Mouse (Mus musculus) forebrain, embryonic 13.5 days (tissue): Measurements from ENCODE around the gene Tssk2. TPM values are rescaled to one million over a fixed set of nuclear protein-coding genes. Genes with fewer than 3 reads are reported as not detected.

Experiments
- ATAC-seq: fragments of 200-750 bp; cut with Nextera tagmentation; 2 replicates; pipeline ENCODE4 v1.8.0; 2017
- H3K27ac ChIP-seq: fragments of 300-500 bp; sonication (generic); 2 replicates; pipeline ENCODE4 v1.5.1; 2015; ENCODE audit warnings: inconsistent platforms, mild to moderate bottlenecking, moderate library complexity
- H3K27me3 ChIP-seq: fragments of 300-500 bp; sonication (generic); 2 replicates; pipeline ENCODE4 v1.6.1; 2015; ENCODE audit warnings: mild to moderate bottlenecking, inconsistent platforms
- H3K36me3 ChIP-seq: fragments of 300-500 bp; sonication (generic); 2 replicates; pipeline ENCODE4 v1.6.1; 2015; ENCODE audit warnings: mild to moderate bottlenecking, inconsistent platforms; ENCODE audit not compliant: poor library complexity, severe bottlenecking
- H3K4me1 ChIP-seq: fragments of 300-500 bp; sonication (generic); 2 replicates; pipeline ENCODE4 v1.6.1; 2015; ENCODE audit warnings: inconsistent platforms
- H3K4me2 ChIP-seq: fragments of 300-500 bp; sonication (generic); 2 replicates; pipeline ENCODE4 v1.6.1; 2015; ENCODE audit warnings: inconsistent platforms, mild to moderate bottlenecking, moderate library complexity
- H3K4me3 ChIP-seq: fragments of 300-500 bp; sonication (generic); 2 replicates; pipeline ENCODE4 v1.5.1; 2015; ENCODE audit warnings: mild to moderate bottlenecking, inconsistent platforms
- H3K9ac ChIP-seq: fragments of 300-500 bp; sonication (generic); 2 replicates; pipeline ENCODE4 v1.6.1; 2015; ENCODE audit warnings: mild to moderate bottlenecking, inconsistent platforms
- H3K9me3 ChIP-seq: fragments of 300-500 bp; sonication (generic); replicated peaks from 2 replicates; pipeline ENCODE4 v1.6.1; 2016; ENCODE audit warnings: inconsistent platforms
- WGBS: fragments of 180-500 bp; shearing (Covaris S2); methylation state at CpG from one replicate; pipeline ENCODE4 v1.1.7; 2015; 5-methylcytosine and 5-hydroxymethylcytosine counted together
- polyA plus RNA-seq: library from polyadenylated mRNA; unstranded; fragments of >200 nt; fragmentation: Nextera tagmentation; extraction: Ambion mirVana; gene quantifications from 2 replicates; pipeline ENCODE4 v1.2.1, GENCODE M21; 2015

Tssk2 gene
- polyA plus RNA-seq, 1 experiment from 2014 or later = not detected

DNA sequence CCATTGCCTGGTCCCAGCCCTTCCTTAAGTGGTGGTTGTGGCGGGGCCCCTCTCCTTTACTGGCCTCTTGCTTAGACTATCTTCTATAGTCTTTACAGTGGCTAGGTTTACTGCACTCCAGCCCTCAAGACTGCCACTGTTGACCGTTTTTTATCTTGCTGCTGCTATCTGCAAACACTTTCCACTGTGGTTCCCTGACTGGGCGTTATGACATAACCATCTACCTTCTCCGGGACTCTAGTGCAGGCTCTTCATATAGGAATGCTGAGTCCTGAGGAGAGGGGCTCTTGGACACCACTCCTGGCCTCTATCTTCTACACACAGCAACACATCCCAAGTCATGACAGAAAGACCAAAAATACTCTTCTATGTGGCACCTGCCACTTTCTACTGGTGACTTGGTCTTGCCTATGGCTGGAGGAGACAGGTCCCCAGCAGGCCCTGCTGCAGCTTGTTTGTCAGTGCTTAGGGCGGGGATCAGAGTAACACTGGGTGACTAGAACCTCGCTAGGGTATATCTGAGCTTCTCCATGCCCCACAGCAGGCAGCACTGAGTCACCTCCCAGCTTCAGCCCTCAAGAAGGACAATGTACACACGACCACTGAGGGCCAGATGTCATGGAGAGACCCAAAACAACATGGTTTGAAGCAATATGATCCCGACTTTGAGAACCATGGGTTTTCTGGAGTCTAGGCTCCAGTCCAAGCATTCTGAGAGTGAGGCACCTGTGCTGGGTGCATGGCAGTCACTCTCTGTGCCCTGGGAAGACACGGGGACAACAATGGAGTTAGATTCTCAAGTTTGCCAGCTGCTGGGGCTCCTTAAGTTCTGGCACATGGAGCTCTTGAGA lies 35.4 kb downstream of the Tssk2 start:
- Histone ChIP-seq H3K4me3 (no peak overlapping the region), H3K9me3 (no peaks in the 10 kb centered on the region), H3K9ac (no peak overlapping the region), H3K27me3 (peaks cover 38% of the 10 kb centered on the region), H3K36me3 (no peaks in the 10 kb centered on the region), H3K4me1 (peaks cover 5% of the 10 kb centered on the region), H3K27ac (no peak overlapping the region), H3K4me2 (no peak overlapping the region)
- WGBS = 71% methylated on average over 9 of the region's 9 CpGs
- no peak for ATAC-seq

DNA sequence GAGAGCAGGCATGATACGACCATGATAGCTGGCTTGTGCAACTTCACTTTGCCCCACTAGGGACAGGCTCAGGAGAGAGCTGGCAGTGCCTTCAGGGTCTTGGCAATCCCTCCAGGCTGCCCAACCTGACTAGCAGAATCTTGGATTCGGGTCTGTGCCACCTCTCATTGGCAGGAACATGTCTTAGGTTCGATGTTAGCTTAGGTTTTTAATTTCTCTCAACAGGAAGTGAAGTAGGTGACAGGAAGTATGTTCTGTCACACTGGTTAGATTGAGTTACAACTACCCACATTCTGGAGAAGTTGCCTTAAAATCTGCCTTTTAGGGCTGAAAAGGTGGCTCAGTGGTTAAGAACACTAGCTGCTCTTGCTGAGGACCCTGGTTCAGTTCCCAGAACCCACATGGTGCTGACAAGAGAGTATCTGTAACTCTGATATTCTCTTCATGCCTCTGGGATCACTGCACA lies 36.0 kb downstream of the Tssk2 start:
- Histone ChIP-seq H3K9me3 (no peaks in the 10 kb centered on the region), H3K4me2 (no peak overlapping the region), H3K9ac (no peak overlapping the region), H3K4me1 (peaks cover 8% of the 10 kb centered on the region; the same call in 1 of the 2 replicates), H3K4me3 (no peak overlapping the region), H3K27me3 (peaks cover 38% of the 10 kb centered on the region), H3K36me3 (no peaks in the 10 kb centered on the region), H3K27ac (no peak overlapping the region)
- no peak for ATAC-seq
- WGBS = 73% methylated on average over 3 of the region's 3 CpGs

DNA sequence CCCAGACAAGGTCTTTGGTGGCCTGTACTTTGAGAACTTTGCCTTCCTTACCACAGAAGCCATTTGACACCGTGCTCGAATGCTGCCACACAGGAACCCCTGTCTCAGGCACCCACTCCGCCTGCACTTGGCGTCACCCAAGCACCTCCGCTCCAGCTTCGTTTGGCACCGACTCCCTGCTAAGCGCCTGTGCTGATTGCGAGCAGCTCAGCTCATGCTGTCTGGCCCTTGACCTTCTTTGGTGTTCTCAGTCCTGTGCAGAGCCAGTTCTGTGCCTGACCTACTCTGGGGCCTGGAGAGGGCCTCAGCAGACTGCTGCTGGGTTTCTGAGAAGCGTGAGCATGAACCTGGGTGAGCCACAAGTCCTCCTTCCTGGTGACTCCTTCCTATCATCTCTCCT lies 38.3 kb downstream of the Tssk2 start:
- no peaks in the 10 kb centered on the region for H3K36me3 ChIP-seq
- H3K27me3 ChIP-seq = peaks cover 30% of the 10 kb centered on the region
- H3K4me3 ChIP-seq = no peak overlapping the region
- no peak overlapping the region for H3K27ac ChIP-seq
- H3K9ac ChIP-seq = no peak overlapping the region
- no peaks in the 10 kb centered on the region for H3K9me3 ChIP-seq
- no peak overlapping the region for H3K4me2 ChIP-seq
- 80% methylated on average over 10 of the region's 10 CpGs for WGBS
- ATAC-seq = no peak
- peaks cover 8% of the 10 kb centered on the region; the same call in 1 of the 2 replicates for H3K4me1 ChIP-seq

DNA sequence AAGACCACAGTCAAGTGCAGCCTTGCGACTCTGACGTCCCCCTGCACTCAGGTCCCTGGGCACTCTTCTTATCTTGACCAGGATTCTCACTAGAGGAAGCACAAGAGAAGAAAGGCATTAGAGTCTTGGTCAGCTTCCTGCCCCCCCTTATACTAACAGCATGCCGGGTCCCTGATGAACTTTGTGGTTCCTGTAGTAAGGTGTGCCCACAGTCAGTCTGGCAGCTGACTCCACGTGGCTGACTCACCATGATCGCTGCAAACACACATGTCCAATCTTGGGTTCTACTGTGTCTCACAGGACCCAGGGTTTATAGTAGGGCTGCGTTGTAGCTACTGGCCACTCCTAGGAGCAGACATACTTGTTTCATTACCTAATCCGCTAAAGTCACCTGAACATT lies 39.8 kb downstream of the Tssk2 start:
- Histone ChIP-seq H3K9ac (no peak overlapping the region), H3K27ac (no peak overlapping the region), H3K27me3 (peaks cover 23% of the 10 kb centered on the region), H3K9me3 (no peaks in the 10 kb centered on the region), H3K36me3 (no peaks in the 10 kb centered on the region), H3K4me1 (peaks cover 8% of the 10 kb centered on the region; the same call in 1 of the 2 replicates), H3K4me3 (no peak overlapping the region), H3K4me2 (no peak overlapping the region)
- no peak for ATAC-seq
- WGBS = 87% methylated on average over 7 of the region's 7 CpGs

DNA sequence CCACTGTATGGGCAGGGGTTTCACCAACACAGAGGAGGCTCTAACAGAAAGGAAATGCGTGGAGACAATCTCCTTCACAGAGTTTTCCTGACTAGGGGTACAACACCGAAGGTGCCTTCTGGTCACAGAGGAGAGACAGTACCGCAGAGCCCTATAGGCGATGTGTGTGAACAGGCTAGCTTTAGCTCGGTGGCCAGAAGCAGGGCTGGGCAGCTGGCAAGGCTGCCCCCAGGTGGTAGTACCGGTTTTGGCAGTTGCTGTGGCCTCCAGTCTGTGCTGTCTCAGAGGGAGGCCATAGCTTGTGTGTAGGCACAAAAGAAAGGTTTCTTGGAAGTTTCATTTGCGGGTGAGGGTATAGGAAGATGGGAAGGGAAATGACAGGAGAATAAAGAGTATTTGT lies 40.4 kb downstream of the Tssk2 start:
- H3K4me2 ChIP-seq = no peak overlapping the region; the same call in 1 of the 2 replicates
- H3K27me3 ChIP-seq = peaks cover 23% of the 10 kb centered on the region
- H3K9ac ChIP-seq = no peak overlapping the region
- peak; percentile 86 for ATAC-seq
- H3K9me3 ChIP-seq = no peaks in the 10 kb centered on the region
- H3K36me3 ChIP-seq = no peaks in the 10 kb centered on the region
- no peak overlapping the region for H3K27ac ChIP-seq
- 4% methylated on average over 7 of the region's 7 CpGs for WGBS
- H3K4me3 ChIP-seq = no peak overlapping the region
- H3K4me1 ChIP-seq = peaks cover 8% of the 10 kb centered on the region; the same call in 1 of the 2 replicates

DNA sequence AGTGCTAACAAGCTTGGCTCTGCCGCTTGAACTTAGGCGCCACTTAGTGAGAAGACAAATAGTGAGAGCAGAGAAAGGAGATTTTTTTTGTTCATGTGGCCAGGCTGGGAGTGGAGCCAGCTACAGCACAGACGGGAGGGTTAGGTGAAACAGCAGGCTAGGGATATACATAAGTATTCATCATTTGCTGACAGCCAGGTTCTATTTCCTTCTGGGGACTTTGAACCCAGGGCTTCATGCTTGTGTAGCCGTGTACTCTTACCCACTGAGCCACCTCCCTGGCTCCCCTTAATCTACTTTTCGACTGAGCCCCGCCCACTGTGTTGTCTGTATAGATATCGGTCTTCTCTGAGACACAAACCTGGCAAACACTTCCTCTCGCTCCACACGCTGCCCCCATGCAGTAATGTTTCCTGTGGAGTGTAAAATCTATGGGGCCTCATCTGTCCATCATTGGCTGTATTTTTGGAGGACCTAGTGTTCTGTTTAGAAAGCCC lies 40.9 kb downstream of the Tssk2 start:
- H3K27me3 ChIP-seq = peaks cover 21% of the 10 kb centered on the region
- H3K9me3 ChIP-seq = no peaks in the 10 kb centered on the region
- no peaks in the 10 kb centered on the region for H3K36me3 ChIP-seq
- no peak overlapping the region for H3K4me3 ChIP-seq
- WGBS = 49% methylated on average over 9 of the region's 9 CpGs
- 0 out of 2 replicates have a peak overlapping the region, but pooled peaks have one; percentile 1 for H3K9ac ChIP-seq
- H3K4me1 ChIP-seq = peaks cover 8% of the 10 kb centered on the region; the same call in 1 of the 2 replicates
- H3K4me2 ChIP-seq = no peak overlapping the region; the same call in 1 of the 2 replicates
- ATAC-seq = peak; percentile 30; the same call in 1 of the 2 replicates
- no peak overlapping the region for H3K27ac ChIP-seq

DNA sequence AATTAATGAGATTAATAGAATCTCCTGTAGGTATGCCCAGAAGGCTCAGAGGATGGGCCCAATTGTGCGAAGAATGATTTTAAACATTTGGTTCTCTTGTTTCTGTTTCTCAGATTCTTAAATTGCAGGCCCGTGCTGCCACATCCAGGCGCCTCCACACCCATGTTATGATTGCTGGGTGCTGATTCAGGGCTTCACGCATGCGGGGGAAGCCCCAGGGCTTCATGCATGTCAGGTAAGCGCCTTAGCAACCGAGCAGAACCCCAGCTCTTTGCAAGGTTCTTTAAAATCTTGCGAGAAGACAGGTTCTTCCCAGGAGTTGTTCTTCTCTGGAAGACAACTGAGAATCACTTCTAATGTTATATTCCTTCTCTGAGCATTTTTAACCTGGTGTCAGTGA lies 45.0 kb downstream of the Tssk2 start:
- no peak overlapping the region for H3K4me2 ChIP-seq
- no peak for ATAC-seq
- H3K4me1 ChIP-seq = peaks cover 8% of the 10 kb centered on the region; the same call in 1 of the 2 replicates
- H3K27ac ChIP-seq = no peak overlapping the region
- WGBS = 80% methylated on average over 8 of the region's 8 CpGs
- H3K36me3 ChIP-seq = no peaks in the 10 kb centered on the region
- H3K4me3 ChIP-seq = no peak overlapping the region
- no peak overlapping the region for H3K9ac ChIP-seq
- H3K9me3 ChIP-seq = no peaks in the 10 kb centered on the region
- no peaks in the 10 kb centered on the region for H3K27me3 ChIP-seq

DNA sequence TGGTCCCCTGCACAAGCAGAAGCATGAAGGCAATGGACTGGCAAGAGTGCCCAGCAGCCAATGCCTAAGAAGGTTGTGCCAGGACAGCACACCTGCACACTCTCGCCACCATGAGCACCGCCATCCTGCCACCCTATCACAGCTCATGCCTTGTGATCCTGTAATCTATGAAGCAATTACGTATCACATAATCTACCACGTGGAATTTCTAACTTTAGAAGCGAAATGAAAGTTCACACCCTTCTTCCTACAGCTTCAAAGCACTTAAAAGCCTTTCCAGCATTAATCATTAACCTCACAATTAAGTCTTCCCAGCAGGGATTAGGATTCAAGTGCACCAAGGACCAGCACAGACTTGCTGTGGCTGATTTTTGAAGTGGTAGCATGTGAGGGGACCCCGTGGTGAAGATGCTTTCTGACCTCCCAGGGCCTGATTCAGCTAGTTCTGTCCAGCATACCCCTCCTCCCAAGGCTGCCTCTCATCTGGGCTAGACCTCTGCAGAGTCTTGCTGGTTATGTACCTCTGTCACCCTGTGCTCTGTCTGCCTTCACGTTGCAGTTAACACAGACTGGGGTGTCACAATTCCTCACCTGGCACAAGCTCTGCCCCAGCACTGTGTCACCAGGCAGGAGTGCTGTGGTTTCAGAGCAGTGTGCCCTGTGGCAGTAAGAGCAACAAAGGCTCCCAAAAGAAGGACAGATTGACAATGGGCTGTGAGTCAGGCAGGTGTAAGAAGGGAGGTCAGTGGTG lies 46.8 kb downstream of the Tssk2 start:
- no peak overlapping the region for H3K27ac ChIP-seq
- peaks cover 16% of the 10 kb centered on the region for H3K4me1 ChIP-seq
- no peak overlapping the region for H3K9ac ChIP-seq
- no peak overlapping the region for H3K4me2 ChIP-seq
- no peaks in the 10 kb centered on the region for H3K27me3 ChIP-seq
- no peaks in the 10 kb centered on the region for H3K36me3 ChIP-seq
- 57% methylated on average over 7 of the region's 7 CpGs for WGBS
- no peak overlapping the region for H3K4me3 ChIP-seq
- 0 out of 2 replicates have a peak, but pooled peaks have one; percentile 10 for ATAC-seq
- no peaks in the 10 kb centered on the region for H3K9me3 ChIP-seq

DNA sequence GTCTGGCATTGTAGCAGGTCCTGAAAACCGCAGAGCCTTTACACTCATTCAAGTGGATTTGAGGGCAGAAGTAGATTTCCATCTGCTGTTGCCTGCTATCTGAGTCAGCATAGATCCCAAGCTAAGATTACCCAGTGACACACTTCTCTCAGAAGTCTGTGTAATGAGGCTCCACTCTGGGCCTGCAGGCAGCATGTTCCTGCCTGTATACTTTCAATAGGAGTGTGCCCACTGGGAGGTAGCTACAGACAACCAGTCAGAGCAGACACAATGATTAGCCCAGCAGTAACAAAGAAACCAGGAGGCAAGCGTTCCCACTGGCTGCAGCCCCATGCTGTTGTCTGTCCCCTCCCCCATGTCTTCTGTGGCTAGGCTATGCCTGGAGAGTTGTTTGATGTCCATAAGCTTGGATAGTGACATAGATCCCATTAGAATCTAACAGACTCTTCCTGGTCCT lies 51.0 kb downstream of the Tssk2 start:
- H3K4me3 ChIP-seq = no peak overlapping the region
- H3K27ac ChIP-seq = peak overlapping the region; percentile 57
- 15% methylated on average over 2 of the region's 2 CpGs for WGBS
- peaks cover 17% of the 10 kb centered on the region for H3K4me1 ChIP-seq
- H3K9ac ChIP-seq = no peak overlapping the region
- H3K27me3 ChIP-seq = no peaks in the 10 kb centered on the region
- H3K4me2 ChIP-seq = no peak overlapping the region
- H3K36me3 ChIP-seq = no peaks in the 10 kb centered on the region
- peak; percentile 87; the same call in 1 of the 2 replicates for ATAC-seq
- no peaks in the 10 kb centered on the region for H3K9me3 ChIP-seq
